Comparison of ENCODE assay signal across 26 mouse cellular contexts in genomic region chr14:27164639-27165038, GRCm38 (mm10).
"Had no signal": no experiment of that assay in that cellular context is flagged by ENCODE, and none has a peak within 500 bp of the region (broad histone marks: within the 10 kb centered on the region; RNA-seq: fewer than 3 reads in every experiment).

No protein-coding gene starts in this region.

- DNase-seq: gastrocnemius, adult 2 months; gastrocnemius, postnatal 10 days; gastrocnemius, postnatal 25 days; heart, adult 18-20 months; heart, postnatal 14 days; heart, postnatal 36 days; kidney, adult 11 months; kidney, adult 2 months; kidney, adult 9 months; kidney, postnatal 14 days; kidney, postnatal 36 days; layer of hippocampus, adult 9-11 months; layer of hippocampus, postnatal 36 days had no signal

- H3K27me3 ChIP-seq: kidney, embryonic 15.5 days; limb, embryonic 13.5 days; limb, embryonic 15.5 days; liver, embryonic 12.5 days had no signal

- H3K4me2 ChIP-seq: heart, embryonic 11.5 days; heart, embryonic 13.5 days; heart, embryonic 15.5 days; hindbrain, embryonic 14.5 days; kidney, embryonic 15.5 days; limb, embryonic 13.5 days; limb, embryonic 15.5 days; liver, embryonic 12.5 days had no signal

- H3K27ac ChIP-seq: gastrocnemius, adult 2 months; heart, embryonic 13.5 days; heart, embryonic 15.5 days; hindbrain, embryonic 14.5 days; kidney, embryonic 15.5 days; kidney, postnatal 0 days; left cerebral cortex, adult 2 months; limb, embryonic 13.5 days; limb, embryonic 15.5 days; liver, embryonic 12.5 days; liver, embryonic 14.5 days had no signal

- H3K4me1 ChIP-seq: kidney, embryonic 15.5 days had no signal

- ATAC-seq: hindbrain, embryonic 16.5 days; inflammation-experienced regulatory T-cells, adult 6 months; liver, embryonic 12.5 days had no signal

- H3K9me3 ChIP-seq: heart, embryonic 13.5 days; heart, embryonic 15.5 days; kidney, embryonic 15.5 days; limb, embryonic 13.5 days; limb, embryonic 15.5 days; liver, embryonic 12.5 days had no signal

- H3K4me3 ChIP-seq: gastrocnemius, adult 2 months; heart, embryonic 13.5 days; heart, embryonic 15.5 days; kidney, embryonic 15.5 days; left cerebral cortex, adult 2 months; limb, embryonic 13.5 days; limb, embryonic 15.5 days; liver, embryonic 12.5 days had no signal

- H3K9ac ChIP-seq: heart, embryonic 13.5 days; heart, embryonic 15.5 days; hindbrain, embryonic 14.5 days; kidney, embryonic 15.5 days; limb, embryonic 13.5 days; limb, embryonic 15.5 days; liver, embryonic 12.5 days; liver, embryonic 14.5 days had no signal

- H3K36me3 ChIP-seq: heart, embryonic 13.5 days; heart, embryonic 15.5 days; kidney, embryonic 15.5 days; limb, embryonic 13.5 days; limb, embryonic 15.5 days; liver, embryonic 12.5 days had no signal
